Mouse (Mus musculus) gastrocnemius, adult 2 months (tissue): ENCODE results near the gene Hcrt. TPM values are rescaled to one million over a fixed set of nuclear protein-coding genes. Genes with fewer than 3 reads are reported as not detected.
A peak's percentile ranks its signal among the peaks of the same experiment; 100 is the strongest.

ENCODE experiments used
- DNase-seq: peaks from one replicate; pipeline ENCODE4 v3.0.0; 2022
- H3K27ac ChIP-seq: fragments of 200-600 bp; 2 replicates; pipeline ENCODE4 v1.8.1; 2022; ENCODE audit warnings: mild to moderate bottlenecking
- H3K4me3 ChIP-seq: fragments of 200-600 bp; 2 replicates; pipeline ENCODE4 v1.8.1; 2022; ENCODE audit warnings: mild to moderate bottlenecking, moderate library complexity
- CTCF ChIP-seq: fragments of 200-600 bp; IDR thresholded peaks from 2 replicates; pipeline ENCODE4 v1.8.1; 2022; ENCODE audit warnings: antibody characterized with exemption, mild to moderate bottlenecking, moderate library complexity
- intact Hi-C: fragments of 180-260 bp; cut with DNase I; formaldehyde crosslinking; loops from one replicate; pipeline ENCODE4 v1.15.1; 2025
- total RNA-seq, 2 experiments: library from RNA; stranded (reverse); gene quantifications; 2 replicates each; pipeline ENCODE4 v1.2.3; 2021

Hcrt gene
- total RNA-seq, 2 experiments from 2014 or later: not detected

DNA sequence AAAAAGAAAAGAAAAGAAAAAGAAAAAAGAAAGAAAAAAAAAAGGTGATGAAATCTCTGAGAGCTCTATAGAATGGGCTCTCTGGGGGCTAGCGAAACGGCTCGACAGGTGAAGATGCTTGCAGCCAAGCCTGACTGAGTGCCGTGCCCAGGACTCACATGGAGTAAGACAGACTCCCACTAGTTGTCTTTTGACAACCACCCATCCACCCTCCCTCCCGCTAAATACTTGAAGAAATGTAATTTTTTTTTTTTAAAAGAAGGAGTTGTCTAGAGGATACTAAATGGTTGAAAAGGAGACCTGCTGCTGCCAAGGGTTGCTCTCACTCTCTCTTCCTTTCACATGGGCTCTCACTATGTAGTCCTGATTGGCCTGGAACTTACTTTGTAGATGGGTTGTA, 24.0 kb downstream of the Hcrt start:
- H3K27ac ChIP-seq: peak overlapping the region; percentile 89
- intact Hi-C loops: no loop called here
- H3K4me3 ChIP-seq: peak overlapping the region; percentile 92
- no peak for TF ChIP-seq CTCF
- no peak for DNase-seq

GRCm38 (mm10) chr11:100738066-100738604, 24.6 kb downstream of the Hcrt start, which contains the start of gene Rab5c:
Gene Rab5c (minus strand): TSS chr11:100738215.
- Histone ChIP-seq H3K4me3 (peak within 1 kb of the TSS; percentile 92), H3K27ac (peak within 1 kb of the TSS; percentile 95)
- intact Hi-C loops: no loop called here
- no peak for TF ChIP-seq CTCF
- peak; percentile 99 for DNase-seq

- peak overlapping the region; percentile 95 for H3K27ac ChIP-seq
- no peak for TF ChIP-seq CTCF
- intact Hi-C loops: no loop called here
- DNase-seq: no peak
- peak overlapping the region; percentile 92 for H3K4me3 ChIP-seq
These were observed 25.5 kb downstream of the Hcrt start for GRCm38 (mm10) chr11:100737105-100737733.

DNA sequence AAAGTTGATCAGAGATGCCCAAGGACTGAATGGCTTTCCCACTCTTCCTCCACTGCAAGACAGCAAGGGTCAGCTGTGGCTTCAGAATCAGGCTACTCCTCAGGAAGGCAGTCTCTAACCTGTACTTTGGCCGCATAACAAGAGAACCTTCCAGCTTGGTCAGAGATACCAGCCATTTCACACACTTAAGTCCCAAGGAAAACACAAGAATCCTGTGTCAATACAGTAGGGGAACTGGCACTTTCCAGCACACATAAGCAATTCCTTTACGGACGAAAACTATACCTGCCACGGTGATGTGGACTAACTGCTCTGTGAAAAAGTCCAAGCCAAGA, 26.0 kb downstream of the Hcrt start:
- H3K4me3 ChIP-seq: peak overlapping the region; percentile 92
- intact Hi-C loops: no loop called here
- H3K27ac ChIP-seq: peak overlapping the region; percentile 95
- no peak for TF ChIP-seq CTCF
- DNase-seq: no peak

- H3K27ac ChIP-seq: peak overlapping the region; percentile 95
- H3K4me3 ChIP-seq: peak overlapping the region; percentile 92
- intact Hi-C loops: no loop called here
These were observed 26.6 kb downstream of the Hcrt start for GRCm38 (mm10) chr11:100735954-100736745.

GRCm38 (mm10) chr11:100735134-100735865, 27.4 kb downstream of the Hcrt start:
- Histone ChIP-seq H3K4me3 (peak overlapping the region; percentile 92), H3K27ac (peak overlapping the region; percentile 95)
- intact Hi-C loops: no loop called here
- DNase-seq: no peak
- no peak for TF ChIP-seq CTCF

More at GRCm38 (mm10) chr11:100735954-100736745, 26.6 kb downstream of the Hcrt start:
- DNase-seq: no peak
- no peak for TF ChIP-seq CTCF

- Histone ChIP-seq H3K27ac (peak overlapping the region; percentile 85), H3K4me3 (peak overlapping the region; percentile 28; the same call in 1 of the 2 replicates)
- DNase-seq: no peak
- intact Hi-C loops: no loop called here
- no peak for TF ChIP-seq CTCF
These were observed 32.1 kb downstream of the Hcrt start for GRCm38 (mm10) chr11:100730477-100731205.

- H3K4me3 ChIP-seq: no peak overlapping the region; the same call in 1 of the 2 replicates
- DNase-seq: no peak
- intact Hi-C loops: no loop called here
- peak overlapping the region; percentile 85 for H3K27ac ChIP-seq
- TF ChIP-seq CTCF: no peak
These were observed 32.8 kb downstream of the Hcrt start for GRCm38 (mm10) chr11:100729976-100730375.

DNA sequence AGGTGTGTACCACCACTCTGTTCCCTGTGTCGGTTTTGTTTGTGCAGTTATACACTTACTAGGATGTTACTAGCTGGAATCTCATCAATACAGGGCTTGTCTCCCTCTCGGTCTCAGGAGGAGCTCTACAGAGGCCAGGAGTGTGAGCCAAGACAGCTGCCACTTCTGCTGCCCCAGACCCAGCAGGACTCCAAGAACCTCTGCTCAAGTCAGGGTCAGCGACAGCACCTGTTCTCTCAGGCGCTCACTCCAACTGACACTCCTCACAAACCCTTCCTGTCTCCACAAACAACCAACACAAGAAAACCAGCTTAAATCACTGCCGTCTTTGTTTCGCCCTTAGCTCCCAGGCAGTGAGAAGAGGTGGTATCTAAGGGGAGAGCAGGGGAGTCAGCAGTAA, 34.1 kb downstream of the Hcrt start:
- Histone ChIP-seq H3K27ac (peak overlapping the region; percentile 85), H3K4me3 (no peak overlapping the region)
- peak; percentile 69 for DNase-seq
- intact Hi-C loops: no loop called here
- no peak for TF ChIP-seq CTCF

- Histone ChIP-seq H3K4me3 (no peak overlapping the region), H3K27ac (peak overlapping the region; percentile 85)
- intact Hi-C loops: no loop called here
- no peak for TF ChIP-seq CTCF
- DNase-seq: no peak
These were observed 35.5 kb downstream of the Hcrt start for GRCm38 (mm10) chr11:100727201-100727600.

- Histone ChIP-seq H3K27ac (peak overlapping the region; percentile 84), H3K4me3 (peak overlapping the region; percentile 7; the same call in 1 of the 2 replicates)
- DNase-seq: no peak
- no peak for TF ChIP-seq CTCF
- intact Hi-C loops: loop anchor here (5.0 kb wide), 1 partner anchor 232 kb away; no protein-coding TSS in a partner anchor
These were observed 37.7 kb downstream of the Hcrt start for GRCm38 (mm10) chr11:100724919-100725512.
